Mouse (Mus musculus) CH12.LX (cell line): Measurements from ENCODE around the gene Trim47.

Source experiments
- BHLHE40 ChIP-seq: IDR thresholded peaks from 2 replicates; pipeline ENCODE4 v1.6.1; 2011; ENCODE audit warnings: mild to moderate bottlenecking, low read depth, low read length, improper control_type of control experiment
- SMC3 ChIP-seq: IDR thresholded peaks from 2 replicates; pipeline ENCODE4 v1.6.1; 2011; ENCODE audit warnings: low read depth, low read length, improper control_type of control experiment

GRCm38 (mm10) chr11:116129993-116130487, 3.0 kb upstream of the Trim47 start:
- TF ChIP-seq SMC3 (no peak), BHLHE40 (no peak)
